Mouse (Mus musculus) kidney, adult 2 months (tissue): ENCODE measurements around the gene Gstcd. TPM values are rescaled to one million over a fixed set of nuclear protein-coding genes. Genes with fewer than 3 reads are reported as not detected.
A peak's percentile ranks its signal among the peaks of the same experiment; 100 is the strongest.

ENCODE experiments used
- DNase-seq: peaks from one replicate; pipeline ENCODE4 v3.0.0; 2021
- H3K27ac ChIP-seq: fragments of 200-500 bp; 2 replicates; pipeline ENCODE4 v1.5.1; 2012; ENCODE audit warnings: low read depth, low read length, control low read depth, inconsistent platforms; ENCODE audit not compliant: insufficient read depth
- H3K27me3 ChIP-seq: fragments of 200-500 bp; replicated peaks from 2 replicates; pipeline ENCODE4 v1.6.1; 2012; ENCODE audit warnings: mild to moderate bottlenecking, moderate library complexity, low read length, inconsistent platforms; ENCODE audit not compliant: control insufficient read depth, insufficient read depth
- H3K36me3 ChIP-seq: fragments of 200-500 bp; 2 replicates; pipeline ENCODE4 v1.6.1; 2012; ENCODE audit warnings: mild to moderate bottlenecking, moderate library complexity, low read length, inconsistent platforms; ENCODE audit not compliant: control insufficient read depth, insufficient read depth
- H3K4me1 ChIP-seq: fragments of 200-500 bp; 2 replicates; pipeline ENCODE4 v1.6.1; 2011; ENCODE audit warnings: low read length; ENCODE audit not compliant: control insufficient read depth, insufficient read depth
- H3K4me3 ChIP-seq: fragments of 200-500 bp; 2 replicates; pipeline ENCODE4 v1.5.1; 2011; ENCODE audit warnings: mild to moderate bottlenecking, low read depth, low read length, control low read depth; ENCODE audit not compliant: insufficient read depth
- CTCF ChIP-seq: fragments of 200-500 bp; conservative IDR thresholded peaks from 2 replicates; pipeline ENCODE4 v1.5.1; 2011; ENCODE audit warnings: low read depth, mild to moderate bottlenecking, control low read depth, low read length, moderate library complexity, mixed read lengths; ENCODE audit not compliant: insufficient read depth, insufficient read length
- POLR2A ChIP-seq: fragments of 200-500 bp; IDR thresholded peaks from one replicate; pipeline ENCODE4 v1.6.1; 2011; ENCODE audit warnings: low read depth, low read length, control low read depth
- WGBS: fragments of 180-500 bp; shearing (Covaris S2); methylation state at CpG from one replicate; pipeline ENCODE4 v1.1.7; 2018; 5-methylcytosine and 5-hydroxymethylcytosine counted together
- polyA plus RNA-seq: library from polyadenylated mRNA; depleted of rRNA; stranded (reverse); fragments of >200 nt; gene quantifications from 2 replicates; pipeline ENCODE4 v1.2.3, GENCODE M21; 2012

The Gstcd gene
- polyA plus RNA-seq, 1 experiment = 2.6 TPM

DNA sequence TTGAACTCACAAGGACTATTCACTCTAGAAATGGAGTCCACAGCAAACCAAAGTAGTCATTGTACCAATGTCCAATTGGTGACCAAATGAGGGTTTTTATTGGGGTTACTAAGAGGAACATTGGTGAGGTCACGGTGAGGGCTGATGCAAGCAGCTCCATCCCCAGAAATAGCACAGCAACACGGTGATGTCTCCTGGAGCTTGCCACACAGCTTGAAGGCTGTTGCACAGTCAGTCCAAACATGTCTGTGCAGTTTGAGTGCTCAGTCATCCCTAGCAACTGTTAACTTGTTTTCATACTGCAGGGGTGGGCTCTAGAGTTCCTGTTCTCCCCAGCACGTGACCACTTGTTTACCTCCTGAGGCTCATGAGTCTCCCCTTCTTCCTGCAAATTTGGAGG, 11.9 kb upstream of the Gstcd start:
- TF ChIP-seq CTCF (no peak), POLR2A (no peak)
- no peaks in the 10 kb centered on the region for H3K4me1 ChIP-seq
- H3K27ac ChIP-seq = no peak overlapping the region
- 78% methylated on average over 3 of the region's 3 CpGs for WGBS
- H3K27me3 ChIP-seq = no peaks in the 10 kb centered on the region
- H3K4me3 ChIP-seq = no peak overlapping the region
- H3K36me3 ChIP-seq = peaks cover 2% of the 10 kb centered on the region
- no peak for DNase-seq

GRCm38 (mm10) chr3:133098909-133099308, 7.1 kb upstream of the Gstcd start:
- Histone ChIP-seq H3K27ac (no peak overlapping the region), H3K4me1 (no peaks in the 10 kb centered on the region), H3K27me3 (no peaks in the 10 kb centered on the region), H3K36me3 (peaks cover 3% of the 10 kb centered on the region; the same call in 1 of the 2 replicates), H3K4me3 (no peak overlapping the region)
- WGBS = 80% methylated on average over 2 of the region's 2 CpGs
- no peak for TF ChIP-seq POLR2A
- no peak for TF ChIP-seq CTCF
- DNase-seq = no peak

- no peak overlapping the region for H3K27ac ChIP-seq
- WGBS = 97% methylated on average over 4 of the region's 4 CpGs
- H3K36me3 ChIP-seq = peaks cover 3% of the 10 kb centered on the region; the same call in 1 of the 2 replicates
- H3K4me3 ChIP-seq = no peak overlapping the region
- no peaks in the 10 kb centered on the region for H3K4me1 ChIP-seq
- DNase-seq = no peak
- no peak for TF ChIP-seq CTCF
- no peak for TF ChIP-seq POLR2A
- H3K27me3 ChIP-seq = no peaks in the 10 kb centered on the region
These were observed 6.5 kb upstream of the Gstcd start for GRCm38 (mm10) chr3:133098336-133098735.

DNA sequence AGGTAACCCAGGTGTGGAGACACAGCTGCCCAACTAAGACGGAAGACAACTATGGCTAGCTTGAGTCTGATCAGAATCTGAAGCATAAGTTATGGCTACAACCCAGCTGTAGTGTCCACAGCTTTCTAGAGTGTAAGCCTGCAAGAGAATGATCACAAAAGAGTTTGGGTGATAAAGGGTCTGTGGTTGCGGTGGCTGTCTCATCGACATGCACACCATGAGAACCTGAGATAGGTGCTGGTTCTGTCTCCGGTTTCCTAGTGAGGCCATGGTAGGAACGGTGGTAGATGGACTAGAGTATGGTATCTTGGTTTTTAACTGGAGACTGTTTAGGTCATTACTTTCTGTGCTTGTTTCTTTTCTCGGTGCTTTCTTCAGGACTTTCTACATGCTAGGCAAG, 6.1 kb upstream of the Gstcd start:
- 95% methylated on average over 6 of the region's 6 CpGs for WGBS
- H3K36me3 ChIP-seq = peaks cover 3% of the 10 kb centered on the region; the same call in 1 of the 2 replicates

DNA sequence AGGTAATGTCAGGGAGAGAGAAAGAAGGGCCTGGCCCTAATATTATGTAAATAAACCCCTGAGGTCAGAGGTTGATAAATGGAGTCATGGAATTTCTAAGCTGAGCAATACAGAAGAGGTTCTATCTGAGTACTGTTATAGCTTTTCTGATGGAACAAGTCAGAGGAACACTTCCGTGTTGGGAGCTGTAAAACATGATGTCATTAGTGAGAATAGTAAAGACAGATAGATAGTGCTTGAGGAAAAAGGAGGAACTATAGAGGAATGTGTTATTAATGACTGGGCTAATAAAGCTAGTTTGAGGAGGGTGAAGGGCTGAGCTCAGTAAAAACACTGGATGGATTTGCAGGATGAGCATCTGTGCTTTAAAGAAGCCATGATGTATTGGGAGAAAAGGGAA, 2.5 kb upstream of the Gstcd start:
- 29% methylated on average over 1 of the region's 1 CpGs for WGBS
- TF ChIP-seq POLR2A (no peak), CTCF (no peak)
- no peak for DNase-seq
- Histone ChIP-seq H3K27ac (no peak overlapping the region), H3K4me1 (peaks cover 5% of the 10 kb centered on the region; the same call in 1 of the 2 replicates), H3K36me3 (peaks cover 3% of the 10 kb centered on the region; the same call in 1 of the 2 replicates), H3K27me3 (no peaks in the 10 kb centered on the region), H3K4me3 (no peak overlapping the region)

More for the DNA sequence above, 6.1 kb upstream of the Gstcd start:
- Histone ChIP-seq H3K27me3 (no peaks in the 10 kb centered on the region), H3K4me1 (no peaks in the 10 kb centered on the region), H3K27ac (no peak overlapping the region), H3K4me3 (no peak overlapping the region)
- TF ChIP-seq CTCF = no peak
- no peak for TF ChIP-seq POLR2A
- no peak for DNase-seq

DNA sequence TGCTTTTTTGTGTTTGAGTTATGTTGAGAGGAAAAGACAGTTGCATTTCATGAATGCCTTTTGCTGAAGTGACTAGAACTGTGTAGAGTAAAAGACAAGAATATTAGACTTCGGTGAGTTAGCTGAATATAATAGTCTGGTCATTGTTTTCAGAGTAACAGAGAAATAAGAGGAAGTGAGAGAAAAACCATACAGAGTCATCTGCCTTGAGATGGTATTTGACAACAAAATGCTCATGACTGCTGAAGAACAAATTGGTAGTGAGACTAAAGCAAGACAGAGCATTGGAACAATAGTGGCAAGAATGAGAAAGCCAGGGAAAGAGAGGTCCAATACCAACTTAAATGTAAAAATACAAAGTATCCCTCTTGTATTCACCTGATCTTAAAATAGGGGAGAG, 1.1 kb upstream of the Gstcd start:
- DNase-seq = no peak
- H3K27me3 ChIP-seq = no peaks in the 10 kb centered on the region
- H3K36me3 ChIP-seq = no peaks in the 10 kb centered on the region
- 69% methylated on average over 1 of the region's 1 CpGs for WGBS
- H3K4me1 ChIP-seq = peaks cover 5% of the 10 kb centered on the region; the same call in 1 of the 2 replicates
- TF ChIP-seq CTCF = no peak
- H3K27ac ChIP-seq = no peak overlapping the region
- H3K4me3 ChIP-seq = no peak overlapping the region

- no peaks in the 10 kb centered on the region for H3K36me3 ChIP-seq
- peaks cover 5% of the 10 kb centered on the region; the same call in 1 of the 2 replicates for H3K4me1 ChIP-seq
- under 1% methylated on average over 7 of the region's 7 CpGs for WGBS
- H3K4me3 ChIP-seq = peak overlapping the region; percentile 92
- no peak for DNase-seq
- TF ChIP-seq POLR2A (no peak), CTCF (no peak)
- H3K27ac ChIP-seq = peak overlapping the region; percentile 51
- no peaks in the 10 kb centered on the region for H3K27me3 ChIP-seq
These were observed 531 bp upstream of the Gstcd start for GRCm38 (mm10) chr3:133092274-133092853.

GRCm38 (mm10) chr3:133091121-133091663, 641 bp downstream of the Gstcd start:
- no peak for TF ChIP-seq POLR2A
- no peak for TF ChIP-seq CTCF
- Histone ChIP-seq H3K27ac (peak overlapping the region; percentile 51; the same call in 1 of the 2 replicates), H3K4me3 (peak overlapping the region; percentile 92), H3K4me1 (peaks cover 5% of the 10 kb centered on the region; the same call in 1 of the 2 replicates), H3K27me3 (no peaks in the 10 kb centered on the region), H3K36me3 (no peaks in the 10 kb centered on the region)
- under 1% methylated on average over 44 of the region's 44 CpGs for WGBS
- no peak for DNase-seq
